Mouse (Mus musculus) thymus, postnatal 25 days (tissue): ENCODE data around the gene Zbtb38.

ENCODE experiments used
- DNase-seq: peaks from one replicate; pipeline ENCODE4 v3.0.0; 2022

Gene Zbtb38

GRCm38 (mm10) chr9:96713472-96714390 is 38.9 kb downstream of the Zbtb38 start:
- no peak for DNase-seq

DNA sequence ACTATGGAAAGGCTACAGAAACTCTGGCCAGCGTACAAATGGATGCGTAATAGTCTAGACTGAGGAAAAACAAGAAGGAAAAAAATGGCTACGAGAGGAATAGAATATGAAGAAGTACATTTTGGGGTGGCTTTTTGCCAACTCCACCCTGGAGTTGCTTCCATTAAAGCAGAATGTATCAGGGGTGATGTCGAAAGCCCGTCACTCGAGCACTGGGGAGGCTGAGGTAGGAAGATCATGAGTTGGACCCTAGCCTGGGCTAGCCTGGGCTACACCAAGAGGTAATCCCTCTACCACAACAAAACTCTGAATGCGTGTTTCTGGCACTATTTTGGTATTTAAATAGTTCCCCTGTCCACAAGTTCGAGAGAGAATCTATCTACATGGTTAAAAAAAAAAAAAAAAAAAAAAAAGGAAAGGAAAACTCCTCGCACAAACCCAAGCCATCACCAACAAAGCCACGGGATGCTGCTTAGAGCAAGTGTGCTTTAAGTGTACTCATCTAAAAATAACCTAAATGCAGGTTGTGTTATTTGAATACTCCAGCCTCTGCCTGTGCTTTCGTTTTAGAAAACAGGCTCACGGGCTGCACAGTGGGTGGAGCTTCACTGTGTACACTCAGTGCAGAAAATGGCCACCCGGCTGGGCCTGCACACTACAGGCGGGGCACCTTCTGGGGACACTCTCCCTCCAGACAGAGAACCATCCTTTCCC is 39.7 kb downstream of the Zbtb38 start:
- DNase-seq = peak; percentile 56

GRCm38 (mm10) chr9:96712045-96712444 is 40.6 kb downstream of the Zbtb38 start:
- no peak for DNase-seq

GRCm38 (mm10) chr9:96710241-96710946 is 42.2 kb downstream of the Zbtb38 start:
- DNase-seq = no peak

DNA sequence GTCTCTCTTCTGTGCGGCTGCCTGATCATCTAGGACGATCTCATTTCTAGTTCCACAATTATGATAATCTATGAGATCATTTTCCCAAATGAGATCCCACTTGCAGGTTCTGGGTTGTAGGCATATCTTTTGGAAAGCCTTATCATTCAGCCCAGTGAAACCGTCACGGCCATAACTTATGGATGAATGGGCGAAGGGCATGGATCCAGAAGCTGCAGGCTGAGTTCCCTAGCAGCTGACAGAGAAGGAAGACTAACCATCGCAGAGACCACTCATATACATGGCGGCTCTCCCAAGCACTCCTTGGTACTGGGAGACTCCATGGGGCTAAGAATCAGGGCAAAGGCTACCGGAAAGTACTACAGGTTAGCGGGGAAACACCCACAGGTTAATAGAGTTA is 43.7 kb downstream of the Zbtb38 start:
- DNase-seq = no peak

DNA sequence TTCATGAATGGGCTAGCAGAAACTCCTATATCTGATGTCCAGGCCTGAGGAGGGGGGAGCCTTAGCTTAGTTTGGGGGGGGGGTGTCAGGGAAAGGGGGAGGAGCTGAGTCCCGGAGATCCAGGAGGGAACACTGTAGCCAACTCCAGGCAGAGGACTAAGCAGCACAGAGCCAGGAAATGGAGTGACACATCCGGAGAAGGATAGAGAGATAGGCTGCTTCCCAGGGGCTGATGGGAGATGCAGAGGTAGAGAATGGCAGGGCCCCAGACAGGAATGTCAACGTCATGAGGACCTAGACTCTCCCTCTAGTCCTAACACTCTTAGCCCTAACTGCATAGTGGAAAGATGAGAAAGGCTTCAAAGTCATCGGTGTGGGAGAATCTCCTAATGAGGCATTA is 44.7 kb downstream of the Zbtb38 start:
- no peak for DNase-seq

- DNase-seq = peak; percentile 78
Observed at GRCm38 (mm10) chr9:96705576-96706285, 46.9 kb downstream of the Zbtb38 start.

GRCm38 (mm10) chr9:96704935-96705334 is 47.7 kb downstream of the Zbtb38 start:
- peak; percentile 27 for DNase-seq

- DNase-seq = no peak
Observed at GRCm38 (mm10) chr9:96701891-96702290, 50.7 kb downstream of the Zbtb38 start.

- DNase-seq = no peak
Observed at GRCm38 (mm10) chr9:96699276-96700035, 53.2 kb downstream of the Zbtb38 start.

DNA sequence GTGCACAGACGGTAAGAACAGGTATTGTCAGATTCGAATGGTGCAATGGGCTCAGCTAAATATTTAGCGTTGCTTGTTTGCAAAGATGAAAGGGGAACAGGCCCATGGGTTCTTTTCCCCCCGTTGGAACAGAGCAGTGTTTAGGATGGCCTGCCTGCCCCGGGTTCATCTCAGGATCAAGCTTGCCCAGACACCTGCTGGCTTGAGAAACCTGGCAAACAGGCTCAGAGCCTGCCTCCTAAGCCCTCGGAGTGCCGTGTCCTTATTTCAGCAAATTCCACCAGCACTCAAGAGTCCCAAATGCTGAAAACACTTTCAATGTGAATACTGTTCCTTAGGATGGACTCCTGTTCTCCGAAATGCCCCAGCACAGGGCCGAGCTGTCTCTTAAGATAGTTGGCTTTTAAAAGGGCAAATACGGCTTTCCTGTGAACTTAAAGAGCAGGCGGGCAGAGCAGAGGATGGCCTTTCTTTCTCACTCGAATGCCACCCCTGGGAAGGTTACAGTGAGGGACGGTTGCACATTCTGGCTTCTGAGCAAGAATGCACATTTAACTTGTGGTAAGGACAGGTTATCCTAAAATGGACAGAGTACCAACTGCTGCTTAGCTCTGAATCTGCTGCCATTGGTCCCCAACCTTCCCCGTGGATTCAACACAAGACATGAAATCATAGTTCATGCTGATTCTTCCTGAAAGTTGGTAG is 55.7 kb downstream of the Zbtb38 start:
- DNase-seq = no peak

GRCm38 (mm10) chr9:96696141-96696561 is 56.5 kb downstream of the Zbtb38 start:
- peak; percentile 58 for DNase-seq

DNA sequence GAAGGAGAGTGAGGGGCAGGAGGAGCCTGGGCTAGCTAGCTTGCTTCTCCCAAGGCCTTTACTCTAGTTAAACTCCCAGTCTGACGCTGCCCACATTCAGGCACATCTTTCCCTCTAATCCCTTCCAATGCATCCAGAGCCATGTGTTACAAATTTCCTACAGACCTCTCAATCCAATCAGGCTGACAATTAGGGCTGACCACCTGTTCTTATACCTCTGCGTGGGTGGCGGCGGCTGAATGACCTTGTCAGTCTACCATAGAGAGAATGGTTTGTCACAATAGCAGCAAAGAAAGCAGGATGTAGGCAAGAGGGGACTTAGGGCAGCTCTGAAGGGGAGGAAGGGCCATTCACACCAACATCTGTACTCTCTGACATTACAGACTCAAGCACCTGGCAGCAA is 62.2 kb downstream of the Zbtb38 start:
- DNase-seq = no peak

DNA sequence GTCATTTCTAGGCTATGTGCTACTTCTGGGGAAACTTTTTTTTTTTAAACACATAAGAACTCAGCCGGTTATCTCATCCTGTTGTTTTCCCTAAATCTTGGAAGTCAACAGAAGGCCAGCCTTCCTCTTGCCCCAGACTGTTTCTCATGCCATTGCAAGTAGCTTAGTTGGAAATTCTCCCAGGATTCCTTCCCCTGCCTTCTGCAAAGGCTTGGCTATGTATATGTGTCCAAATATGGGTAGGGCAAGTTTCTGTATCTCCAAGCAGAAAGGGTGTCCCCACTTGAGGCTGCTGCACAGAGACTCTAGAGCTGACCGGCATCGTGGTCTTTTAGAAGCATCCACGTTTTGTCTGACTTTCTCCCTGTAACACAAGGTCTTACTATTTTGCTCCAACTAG is 63.6 kb downstream of the Zbtb38 start:
- no peak for DNase-seq

GRCm38 (mm10) chr9:96688194-96688875 is 64.3 kb downstream of the Zbtb38 start:
- DNase-seq = no peak

- no peak for DNase-seq
Observed at GRCm38 (mm10) chr9:96687591-96688186, 64.9 kb downstream of the Zbtb38 start.

- no peak for DNase-seq
Observed at GRCm38 (mm10) chr9:96685600-96686084, 67.0 kb downstream of the Zbtb38 start.

- DNase-seq = no peak
Observed at GRCm38 (mm10) chr9:96684866-96685599, 67.6 kb downstream of the Zbtb38 start.

GRCm38 (mm10) chr9:96684165-96684792 is 68.4 kb downstream of the Zbtb38 start:
- no peak for DNase-seq
